Mouse (Mus musculus) yolk sac, embryonic 10.5 days (tissue): ENCODE measurements around the gene Prmt8.

Experiments
- DNase-seq: peaks from one replicate; pipeline ENCODE4 v3.0.0-alpha.2; 2017; ENCODE audit warnings: low spot score

Prmt8 gene

GRCm38 (mm10) chr6:127769275-127770156 lies at the start of gene Prmt8:
Gene Prmt8, minus strand, starts transcription at chr6:127769472.
- DNase-seq: no peak

DNA sequence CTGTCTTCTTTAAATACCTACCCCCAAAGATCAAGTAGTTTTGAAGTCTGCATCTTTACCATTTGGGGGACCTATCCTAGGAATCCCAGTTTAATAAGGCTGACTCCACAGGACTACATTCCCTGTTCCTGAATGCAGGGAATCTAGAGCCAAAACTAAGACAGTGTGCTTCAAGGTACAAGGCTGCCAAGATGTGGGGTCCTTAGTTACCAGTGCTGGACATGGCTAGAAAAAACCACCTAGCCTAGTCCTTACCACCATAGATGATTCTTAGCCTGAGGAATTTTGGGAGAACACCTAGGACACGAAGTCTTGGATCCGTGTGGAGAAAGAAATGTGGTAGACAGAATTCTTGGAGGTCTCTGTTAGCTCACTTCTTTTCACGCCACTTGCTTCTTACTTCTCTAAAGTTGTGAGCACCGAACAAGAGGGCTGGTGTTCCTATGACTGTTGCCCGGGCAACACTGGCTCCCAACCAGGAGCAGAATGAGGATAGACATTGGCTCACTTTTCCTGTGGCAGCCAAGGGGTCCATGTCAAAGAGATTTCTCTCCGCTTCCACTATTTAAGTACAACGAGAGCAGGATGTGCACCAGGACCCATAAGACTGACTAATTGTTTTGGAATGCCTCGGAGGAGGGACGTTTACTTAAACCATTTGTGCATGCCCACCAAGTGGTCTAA lies 33.9 kb upstream of the Prmt8 start:
- no peak for DNase-seq

DNA sequence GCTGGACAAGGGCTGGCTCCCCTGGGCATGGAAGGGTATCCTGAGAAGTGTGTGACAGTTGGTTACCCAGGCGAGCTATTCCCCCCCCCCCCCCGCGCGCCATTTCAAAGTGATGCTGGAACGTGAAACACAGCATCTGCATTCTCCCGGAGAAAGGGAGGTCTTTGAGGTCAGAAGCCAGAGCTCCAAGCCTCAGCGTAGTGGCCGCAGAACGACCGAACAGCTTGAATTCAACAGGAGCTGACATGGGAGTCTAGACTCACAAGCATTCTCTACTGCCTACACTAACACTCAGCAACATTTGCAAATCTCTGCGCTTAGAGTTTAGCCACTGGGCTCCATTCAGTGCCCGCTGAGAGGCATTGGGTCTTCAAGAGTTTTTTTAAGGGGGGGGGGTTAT lies 32.9 kb upstream of the Prmt8 start:
- DNase-seq: no peak

DNA sequence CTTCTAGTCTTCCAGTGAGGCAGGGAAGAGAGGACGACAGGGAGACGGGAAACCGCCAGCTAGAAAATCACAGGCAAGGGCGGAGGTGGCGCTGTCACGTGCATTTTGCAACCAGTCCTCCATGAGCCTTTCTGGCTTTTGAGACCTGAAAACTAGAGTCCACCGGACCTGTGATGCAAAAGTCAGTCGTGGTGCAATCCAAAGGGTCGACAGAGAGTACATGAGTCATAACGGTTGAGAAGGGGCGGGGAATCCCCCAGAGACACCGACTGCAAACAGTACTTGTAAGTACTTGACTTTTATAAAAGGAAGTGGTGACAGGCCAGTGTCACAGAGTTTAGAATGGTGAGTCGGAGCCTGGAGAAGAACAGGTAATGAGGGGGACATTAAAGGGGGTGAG lies 20.8 kb upstream of the Prmt8 start:
- DNase-seq: no peak

GRCm38 (mm10) chr6:127770806-127771205 lies 1.5 kb upstream of the Prmt8 start:
- no peak for DNase-seq

- DNase-seq: no peak
Measured at GRCm38 (mm10) chr6:127768621-127769274, 524 bp downstream of the Prmt8 start.

- DNase-seq: peak; percentile 60
Measured at GRCm38 (mm10) chr6:127767706-127768493, 1.4 kb downstream of the Prmt8 start.

DNA sequence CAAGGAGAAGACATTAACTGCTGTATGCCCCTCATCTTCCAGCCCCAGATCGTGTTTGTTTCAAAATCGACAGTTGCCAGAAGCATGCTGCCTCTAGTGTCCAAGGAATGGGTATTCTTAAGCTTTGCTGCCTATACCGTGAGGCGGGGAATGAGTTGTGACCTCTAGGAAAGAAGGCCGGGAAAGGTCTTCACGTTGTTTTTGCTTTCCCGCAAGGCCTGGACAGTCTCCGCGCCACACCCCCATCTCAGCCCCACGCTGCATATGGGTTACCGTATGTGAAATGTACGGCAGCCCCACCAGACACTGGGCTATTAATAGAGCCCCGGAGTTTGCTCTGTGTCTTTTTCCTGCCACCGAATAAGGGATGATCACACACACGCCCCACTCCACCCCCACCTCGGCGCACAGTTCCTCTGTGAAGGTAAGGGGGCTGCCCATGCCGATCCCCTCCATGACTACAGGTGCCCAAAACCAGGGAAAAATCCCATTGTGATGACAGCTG lies 2.0 kb downstream of the Prmt8 start:
- no peak for DNase-seq

DNA sequence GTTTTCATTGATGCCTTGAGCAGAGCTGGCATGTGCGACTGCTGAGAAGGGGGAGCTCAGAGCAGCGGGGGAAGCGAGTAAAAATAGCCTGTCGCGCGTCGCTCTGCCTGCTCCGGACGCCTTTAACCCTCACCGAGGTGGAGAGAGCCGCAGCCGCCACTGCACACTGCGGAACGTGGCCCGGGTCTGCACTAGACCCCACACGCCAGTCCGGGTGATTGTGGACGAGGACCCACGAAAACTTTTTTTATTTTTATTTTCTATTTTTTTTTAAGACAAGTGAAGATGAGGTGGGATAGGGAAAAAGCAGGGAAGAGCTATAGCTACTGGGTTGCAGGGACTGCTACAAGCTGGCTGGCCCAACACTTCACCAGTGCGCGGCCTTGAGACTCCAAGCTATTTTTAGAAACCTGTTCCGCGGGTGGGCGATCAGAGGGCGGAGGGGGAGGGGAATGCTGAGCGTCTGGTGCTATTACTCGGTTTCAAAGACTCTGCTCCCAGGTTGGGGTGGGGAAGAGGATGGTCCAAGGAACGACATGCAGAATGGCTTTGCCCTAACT lies 2.6 kb downstream of the Prmt8 start:
- no peak for DNase-seq

DNA sequence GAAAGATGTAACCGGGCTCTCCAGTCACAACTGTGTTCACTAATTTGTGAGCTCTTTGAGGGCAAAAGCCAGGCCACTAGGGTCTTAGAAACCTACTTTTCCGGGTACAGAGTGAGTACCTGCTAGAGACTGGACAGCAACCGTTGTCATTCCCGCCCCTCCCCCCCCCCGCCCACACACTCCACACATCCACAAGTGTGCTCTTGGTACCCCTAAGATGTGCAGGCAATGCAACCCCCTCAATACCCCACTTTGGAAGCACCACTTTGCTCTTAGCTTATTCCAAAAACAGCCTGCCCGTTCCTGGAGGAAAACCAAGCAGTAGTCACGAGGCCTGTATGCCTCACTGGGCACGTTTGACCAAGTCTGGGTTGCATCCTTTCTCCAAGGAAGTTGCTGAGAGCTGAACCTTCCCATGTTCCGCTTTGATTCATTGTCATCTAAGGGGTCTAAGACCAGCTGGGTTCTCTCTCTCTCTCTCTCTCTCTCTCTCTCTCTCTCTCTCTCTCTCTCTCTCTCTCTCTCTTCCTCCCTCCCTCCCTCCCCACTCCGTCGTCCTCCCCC lies 3.1 kb downstream of the Prmt8 start:
- DNase-seq: no peak

GRCm38 (mm10) chr6:127765573-127765972 lies 3.7 kb downstream of the Prmt8 start:
- no peak for DNase-seq

DNA sequence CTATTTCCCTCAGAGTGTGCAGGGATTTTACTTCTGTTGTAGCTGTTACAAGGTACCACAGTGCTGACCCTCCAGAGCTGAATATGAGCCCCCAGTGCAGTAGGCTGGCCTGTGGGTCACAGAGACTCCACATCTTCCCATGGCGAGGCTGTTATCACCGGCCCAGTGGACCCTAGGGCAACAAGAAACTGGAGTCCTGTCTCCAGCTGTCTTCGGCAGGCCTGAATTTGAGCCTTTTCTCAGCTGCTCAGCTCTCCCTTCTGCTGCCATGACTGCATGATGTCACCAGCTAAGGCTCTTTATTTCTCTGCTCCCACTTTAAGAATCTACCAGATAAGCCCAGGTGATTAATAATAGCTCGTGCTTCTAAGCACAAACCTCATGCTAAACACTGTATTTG lies 11.0 kb downstream of the Prmt8 start:
- DNase-seq: no peak

GRCm38 (mm10) chr6:127757667-127758167 lies 11.6 kb downstream of the Prmt8 start:
- DNase-seq: no peak

DNA sequence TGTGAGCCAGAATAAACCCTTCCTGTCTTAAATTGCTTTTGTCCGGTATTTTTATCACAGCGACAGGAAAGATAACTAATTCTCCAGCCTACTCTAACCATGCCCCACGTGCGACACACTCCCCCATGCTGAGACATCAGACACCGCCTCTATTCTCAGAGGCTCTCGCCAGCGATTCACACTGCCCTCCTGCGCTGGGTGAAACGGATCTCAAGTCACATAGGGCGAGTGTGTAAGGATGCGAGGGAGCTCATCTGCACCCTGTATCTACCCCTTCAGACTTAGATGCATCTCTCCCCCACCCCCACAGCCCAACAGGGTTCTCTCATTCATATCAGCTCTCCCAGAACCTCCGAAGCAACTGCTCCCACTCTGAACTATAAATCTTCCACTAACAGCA lies 12.4 kb downstream of the Prmt8 start:
- no peak for DNase-seq

DNA sequence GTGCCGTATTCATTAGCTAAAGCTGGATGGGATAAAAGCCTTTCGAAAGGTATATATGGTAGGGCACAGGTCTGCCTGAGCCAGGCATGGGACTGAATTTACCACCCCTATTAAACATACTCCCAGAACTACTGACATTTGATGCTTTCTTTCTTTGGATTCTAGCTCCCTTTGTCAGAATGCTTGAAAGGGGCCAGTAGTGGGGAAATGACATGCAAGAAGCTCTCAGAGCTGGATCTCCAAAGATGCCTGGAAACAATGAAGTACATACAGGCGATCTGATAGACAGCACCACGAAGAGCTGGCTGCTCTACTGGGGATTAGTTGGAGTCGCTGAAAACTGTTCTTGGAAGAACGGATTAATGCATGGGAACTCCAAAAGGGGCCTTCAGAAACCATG lies 16.0 kb downstream of the Prmt8 start:
- no peak for DNase-seq

DNA sequence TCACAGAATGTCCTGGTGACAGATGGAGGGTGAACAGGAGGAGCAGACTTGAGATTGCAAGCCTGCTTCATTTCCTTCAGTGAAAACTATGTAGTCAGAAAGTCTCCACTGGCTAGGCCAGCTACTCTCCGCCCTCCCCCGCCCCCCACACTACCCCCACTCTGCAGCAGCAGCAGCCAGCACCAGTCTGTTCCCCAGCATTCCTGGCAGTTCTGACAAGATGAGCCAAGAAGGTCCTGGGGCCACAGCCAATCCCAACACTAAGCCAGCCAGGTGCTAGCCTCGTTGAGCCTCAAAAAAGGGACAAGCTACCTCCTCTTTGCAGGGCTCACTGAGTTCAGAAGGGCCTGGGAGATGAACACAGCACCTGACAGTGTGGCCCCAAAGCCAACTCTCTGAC lies 16.6 kb downstream of the Prmt8 start:
- DNase-seq: no peak

GRCm38 (mm10) chr6:127751499-127751898 lies 17.8 kb downstream of the Prmt8 start:
- DNase-seq: no peak

DNA sequence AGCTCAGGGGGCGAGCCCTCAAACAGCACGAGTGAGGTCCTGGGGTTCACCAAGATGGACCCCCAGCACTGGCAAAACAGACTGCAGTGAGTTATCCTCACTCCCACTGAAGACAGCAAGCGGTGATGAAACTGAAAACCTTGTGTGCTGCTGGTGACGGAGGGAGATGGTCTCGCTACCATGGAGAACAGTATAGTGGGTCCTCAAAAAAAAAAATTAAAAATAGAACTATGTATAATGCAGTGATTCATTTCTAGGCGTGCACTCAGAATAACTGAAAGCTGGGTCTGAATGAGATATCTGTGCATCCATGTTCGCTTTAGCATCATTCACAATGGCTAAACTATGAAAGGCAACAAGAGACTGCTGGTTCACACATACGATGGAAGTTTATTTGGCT lies 20.5 kb downstream of the Prmt8 start:
- no peak for DNase-seq

- DNase-seq: no peak
Measured at GRCm38 (mm10) chr6:127742290-127742689, 27.0 kb downstream of the Prmt8 start.

DNA sequence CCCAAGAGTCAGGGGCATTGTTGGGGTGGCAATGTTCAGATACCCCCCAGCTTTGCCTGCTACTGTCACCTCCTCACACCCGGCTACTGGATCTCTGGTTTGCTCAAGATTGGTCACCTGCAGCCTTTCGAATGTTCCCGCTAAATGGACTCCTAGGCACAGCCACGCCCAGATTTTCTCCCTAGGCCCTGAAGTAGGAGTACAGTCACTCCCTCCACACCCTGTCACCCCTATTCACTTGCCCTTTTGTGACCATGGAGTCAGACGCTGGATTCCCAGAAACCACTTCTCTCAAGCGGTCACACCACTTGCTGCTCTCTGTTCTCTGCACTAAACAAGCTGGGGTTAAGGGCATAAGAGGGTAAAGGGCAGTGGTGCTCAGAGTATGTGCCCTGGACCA lies 28.1 kb downstream of the Prmt8 start:
- no peak for DNase-seq

DNA sequence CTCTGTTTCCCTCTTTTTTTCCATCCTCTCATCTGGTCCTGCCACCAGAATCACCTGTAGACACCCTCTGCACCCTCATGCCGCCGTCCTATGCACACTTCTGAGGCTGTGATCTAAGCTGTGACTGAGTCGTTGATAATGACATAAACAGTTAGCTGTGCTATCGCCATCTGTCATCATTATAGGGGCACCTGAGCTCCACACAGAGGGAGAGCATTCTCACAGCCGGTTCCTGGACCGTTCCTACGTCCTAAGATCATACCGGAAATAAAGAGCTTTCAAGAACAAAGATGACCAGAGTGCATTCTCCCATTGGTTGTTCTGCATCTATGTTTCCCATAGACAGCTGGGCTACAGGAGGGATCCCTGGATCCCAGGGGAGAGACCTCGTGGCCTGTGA lies 28.6 kb downstream of the Prmt8 start:
- no peak for DNase-seq
